Mouse (Mus musculus) testis, postnatal 10 days (tissue): ENCODE measurements around the gene 1700029H14Rik.

ENCODE experiments used
- DNase-seq: peaks from one replicate; pipeline ENCODE4 v3.0.0; 2021; ENCODE audit warnings: low spot score

1700029H14Rik gene

DNA sequence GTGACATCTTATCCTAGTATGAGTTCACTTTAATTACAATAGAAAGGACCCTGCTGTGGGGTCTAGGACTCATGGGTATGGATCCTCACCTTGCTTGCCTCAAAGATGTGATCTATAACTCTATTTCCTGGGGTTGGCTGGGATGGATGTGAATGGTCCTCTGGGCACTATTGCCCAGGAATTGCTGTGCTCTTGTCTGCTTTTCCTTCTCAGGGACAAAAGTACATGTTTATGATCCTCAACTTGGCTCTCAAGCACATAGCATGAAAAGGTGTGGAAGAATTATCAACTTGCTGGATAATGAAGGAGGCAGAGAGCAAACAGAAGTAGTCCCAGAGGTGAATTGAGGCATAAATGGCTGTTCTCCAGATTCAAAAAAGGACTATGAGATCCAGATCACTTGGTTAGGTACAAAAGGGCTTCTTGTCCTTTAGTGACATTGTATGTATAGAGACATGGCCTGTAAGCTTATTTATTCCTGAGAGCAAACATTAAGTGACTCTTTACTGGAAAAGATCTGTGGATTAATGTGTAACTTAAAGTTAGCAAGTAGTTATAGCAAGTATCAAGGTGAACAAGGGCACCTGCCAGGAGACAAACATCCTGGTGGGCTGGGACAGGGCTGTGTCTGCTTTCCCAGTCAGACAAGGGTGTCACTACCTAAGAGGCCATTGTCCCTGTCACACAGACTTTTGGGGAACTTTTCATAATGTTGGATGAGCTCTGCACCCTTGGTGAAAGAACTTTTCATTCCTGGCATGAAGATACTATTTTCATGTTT, 57.2 kb downstream of the 1700029H14Rik start:
- DNase-seq: no peak

GRCm38 (mm10) chr8:13503936-13504606, 58.2 kb downstream of the 1700029H14Rik start:
- no peak for DNase-seq

- no peak for DNase-seq
Observed at GRCm38 (mm10) chr8:13501221-13501620, 61.0 kb downstream of the 1700029H14Rik start.
